Mouse (Mus musculus): ENCODE results near the gene Pus7l. TPM values are rescaled to one million over a fixed set of nuclear protein-coding genes. Genes with fewer than 3 reads are reported as not detected.

The Pus7l gene
- 1 to 10 TPM in 1 of 2 experiments, under 1 TPM in 1; 0.86 to 2.3 TPM for total RNA-seq (2021)
- long read RNA-seq, experiment 1: 0 reads
- long read RNA-seq, experiment 2, partial matches to known transcripts: 0 of 1 reads
- long read RNA-seq, experiment 2, other reads (novel, unspliced or antisense): 0 of 1 reads

- peak; percentile 91 to 92 for DNase-seq
- intact Hi-C loops (cut with DNase I): no loop called here
Measured at GRCm38 (mm10) chr15:94543409-94544051, at the start of gene Pus7l, which contains the start of gene Irak4. Gene Pus7l (minus strand): TSS chr15:94543547. Gene Irak4 (plus strand): TSS chr15:94543643.

GRCm38 (mm10) chr15:94591356-94591755 lies 48.0 kb upstream of the Pus7l start:
- no peak for DNase-seq
- intact Hi-C loops (cut with DNase I): no loop called here

- intact Hi-C loops (cut with DNase I): no loop called here
- DNase-seq: no peak
Measured at GRCm38 (mm10) chr15:94590083-94590482, 46.7 kb upstream of the Pus7l start.

GRCm38 (mm10) chr15:94589219-94590075 lies 46.1 kb upstream of the Pus7l start, which contains the start of gene Twf1:
Gene Twf1 (minus strand): TSS chr15:94589889.
- intact Hi-C loops (cut with DNase I): no loop called here
- peak; percentile 95 to 98 for DNase-seq

GRCm38 (mm10) chr15:94587826-94588715 lies 44.7 kb upstream of the Pus7l start:
- DNase-seq: no peak
- intact Hi-C loops (cut with DNase I): no loop called here

GRCm38 (mm10) chr15:94584738-94585137 lies 41.4 kb upstream of the Pus7l start:
- DNase-seq: no peak
- intact Hi-C loops (cut with DNase I): no loop called here

GRCm38 (mm10) chr15:94583153-94583552 lies 39.8 kb upstream of the Pus7l start:
- intact Hi-C loops (cut with DNase I): no loop called here
- DNase-seq: no peak

GRCm38 (mm10) chr15:94582000-94582593 lies 38.8 kb upstream of the Pus7l start:
- no peak for DNase-seq
- intact Hi-C loops (cut with DNase I): no loop called here

GRCm38 (mm10) chr15:94574566-94575268 lies 31.4 kb upstream of the Pus7l start:
- no peak for DNase-seq
- intact Hi-C loops (cut with DNase I): no loop called here

- DNase-seq: no peak
- intact Hi-C loops (cut with DNase I): no loop called here
Measured at GRCm38 (mm10) chr15:94572746-94573145, 29.4 kb upstream of the Pus7l start.

- intact Hi-C loops (cut with DNase I): no loop called here
- no peak for DNase-seq
Measured at GRCm38 (mm10) chr15:94571501-94571900, 28.2 kb upstream of the Pus7l start.

GRCm38 (mm10) chr15:94568496-94569182 lies 25.3 kb upstream of the Pus7l start:
- no peak for DNase-seq
- intact Hi-C loops (cut with DNase I): no loop called here

- DNase-seq: no peak
- intact Hi-C loops (cut with DNase I): no loop called here
Measured at GRCm38 (mm10) chr15:94565854-94566253, 22.5 kb upstream of the Pus7l start.

- no peak for DNase-seq
- intact Hi-C loops (cut with DNase I): no loop called here
Measured at GRCm38 (mm10) chr15:94564909-94565308, 21.6 kb upstream of the Pus7l start.

GRCm38 (mm10) chr15:94558895-94559656 lies 15.7 kb upstream of the Pus7l start:
- intact Hi-C loops (cut with DNase I): loop anchor here (2.0 kb wide), 1 partner anchor 48 kb away; no protein-coding TSS in a partner anchor
- no peak for DNase-seq

GRCm38 (mm10) chr15:94557442-94557841 lies 14.1 kb upstream of the Pus7l start:
- intact Hi-C loops (cut with DNase I): loop anchor here (2.0 kb wide), 1 partner anchor 103 kb away; no protein-coding TSS in a partner anchor
- peak; percentile 70 to 83 for DNase-seq

GRCm38 (mm10) chr15:94553536-94553935 lies 10.2 kb upstream of the Pus7l start:
- intact Hi-C loops (cut with DNase I): no loop called here
- DNase-seq: no peak

GRCm38 (mm10) chr15:94544844-94545243 lies 1.5 kb upstream of the Pus7l start:
- intact Hi-C loops (cut with DNase I): no loop called here
- no peak for DNase-seq

All from gastrocnemius, postnatal 36 days (tissue).